Mouse (Mus musculus) skeletal muscle tissue, postnatal 0 days (tissue): Measurements from ENCODE around the gene Slc51b. TPM values are rescaled to one million over a fixed set of nuclear protein-coding genes. Genes with fewer than 3 reads are reported as not detected.

ENCODE experiments used
- polyA plus RNA-seq: library from polyadenylated mRNA; unstranded; fragments of >200 nt; fragmentation: Nextera tagmentation; extraction: Ambion mirVana; gene quantifications from 2 replicates; pipeline ENCODE4 v1.2.1, GENCODE M21; 2015

Gene Slc51b
- polyA plus RNA-seq, result not detected in 2 replicates

DNA sequence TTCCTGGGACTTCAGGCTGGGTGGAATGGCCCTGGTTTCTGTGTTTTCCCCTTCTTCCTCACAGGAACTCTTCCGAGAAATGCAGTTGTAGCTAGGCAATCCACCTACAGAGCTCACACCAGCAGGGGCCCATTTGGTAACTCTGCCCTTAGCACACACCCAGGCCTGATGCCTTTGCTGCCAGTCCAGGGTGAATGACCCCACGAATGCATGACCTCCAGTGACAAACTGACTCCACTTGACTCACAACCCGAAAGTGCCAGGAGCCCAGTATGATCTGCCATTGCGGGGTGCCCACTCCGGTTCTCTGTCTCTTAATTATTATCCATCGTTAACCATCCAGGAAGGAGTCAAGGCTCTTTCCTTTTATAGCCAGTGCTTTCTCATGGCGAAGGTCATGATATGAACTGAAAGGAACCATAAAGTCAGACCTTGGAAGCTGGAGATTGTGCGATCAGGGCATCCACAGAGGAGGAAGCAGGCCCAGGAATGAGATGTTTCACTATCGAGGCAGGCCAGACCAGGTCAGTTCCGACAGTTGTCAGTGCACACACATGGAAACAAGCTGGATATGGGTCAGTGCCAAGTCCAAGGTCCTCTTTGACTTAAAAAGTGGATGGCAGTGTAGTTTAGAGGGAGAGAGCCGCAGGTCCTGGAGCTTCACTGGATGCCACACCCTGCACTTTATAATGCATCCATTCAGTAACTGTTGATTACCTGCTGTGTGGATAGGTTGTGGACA is at the start of gene Slc51b:
Gene Slc51b, minus strand, starts transcription at position 196 of the 742 bp plus-strand sequence.

DNA sequence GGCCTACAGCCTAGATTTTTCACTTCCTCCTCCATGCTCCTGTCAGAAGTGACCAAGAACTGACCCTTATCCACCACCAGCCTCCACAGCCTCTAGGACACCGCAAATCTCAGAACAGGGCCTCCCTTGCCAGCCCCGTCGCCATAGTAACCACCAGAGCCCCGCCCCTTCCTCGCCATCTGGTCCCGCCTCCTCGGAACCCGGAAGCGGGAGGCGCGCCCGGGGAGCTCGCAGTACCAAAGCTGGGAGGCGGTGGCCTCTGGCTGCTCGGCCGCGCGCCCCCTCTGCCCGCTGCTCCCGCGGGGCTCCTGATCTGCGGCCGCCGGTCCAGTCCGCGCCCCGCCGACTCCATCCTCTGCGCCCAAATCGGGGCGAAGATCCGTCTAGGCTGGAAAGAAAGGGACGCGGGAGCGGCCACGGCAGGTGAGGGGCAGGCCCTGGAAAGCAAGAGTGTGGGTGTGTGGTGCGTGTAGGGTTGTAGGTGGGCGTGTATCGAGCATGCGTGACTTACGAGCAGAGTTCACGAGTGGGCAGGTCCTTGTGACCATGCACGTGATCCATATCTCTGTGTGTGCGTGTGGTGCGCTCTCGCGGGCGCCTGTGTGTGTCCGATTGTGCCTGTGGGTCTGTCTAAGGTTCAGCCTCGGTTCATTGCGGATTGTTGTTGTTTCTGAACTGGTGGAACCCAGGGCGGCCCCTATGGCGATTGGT is 38.1 kb upstream of the Slc51b start, which contains the start of gene Spg21:
Gene Spg21, plus strand, starts transcription at position 216 of the 711 bp plus-strand sequence.

DNA sequence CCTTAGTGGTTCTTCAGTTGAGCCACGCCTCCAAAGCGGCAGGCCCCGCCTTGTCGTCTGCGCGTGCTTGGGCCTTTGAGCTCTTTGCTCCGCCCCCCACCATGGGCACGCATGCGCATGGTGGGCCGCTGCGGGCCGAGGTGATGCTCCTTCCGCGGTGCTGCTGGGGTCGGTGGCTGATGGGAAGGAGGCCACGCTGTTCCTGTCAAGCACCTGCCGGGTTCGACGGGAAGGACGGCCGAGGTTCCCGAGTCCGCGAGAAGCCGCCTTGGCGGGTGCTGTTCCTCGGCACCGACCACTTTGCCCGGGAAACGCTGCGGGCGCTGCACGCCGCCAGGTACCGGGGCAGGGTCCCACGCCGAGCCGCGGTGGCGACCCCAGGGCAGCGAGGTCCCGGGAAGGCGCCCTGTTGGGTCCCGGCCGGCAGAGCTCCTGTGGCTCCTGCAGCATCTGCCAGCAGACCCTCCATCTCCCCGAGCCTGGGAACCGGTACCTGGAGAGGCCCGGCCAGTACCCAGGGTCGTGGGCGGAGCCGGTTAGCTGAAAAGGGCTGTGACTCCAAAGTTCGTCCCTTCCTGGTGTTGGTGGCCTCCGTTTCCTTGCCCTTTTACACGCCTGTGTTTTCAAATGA is 13.0 kb upstream of the Slc51b start, which contains the start of gene Mtfmt:
Gene Mtfmt, plus strand, starts transcription at position 112 of the 631 bp plus-strand sequence.

DNA sequence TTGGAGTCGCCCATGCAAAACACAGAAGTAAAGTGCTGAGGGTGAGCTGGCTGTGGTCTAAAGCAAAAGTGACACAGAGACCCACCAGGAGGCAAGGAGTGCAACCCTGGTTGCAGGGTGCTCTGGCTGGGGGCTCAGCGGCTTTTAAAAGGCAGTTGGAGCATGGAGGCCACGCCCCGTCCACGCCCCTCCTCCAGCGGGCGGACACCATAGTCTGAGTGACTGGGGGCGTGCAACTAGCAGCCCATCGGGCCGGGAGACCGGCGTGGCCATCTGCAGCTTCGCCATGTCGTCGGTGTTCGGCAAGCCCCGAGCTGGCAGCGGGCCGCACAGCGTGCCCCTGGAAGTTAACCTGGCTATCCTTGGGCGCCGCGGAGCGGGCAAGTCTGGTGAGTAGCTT is 24.5 kb downstream of the Slc51b start, which contains the start of gene Rasl12:
Gene Rasl12, plus strand, starts transcription at position 228 of the 400 bp plus-strand sequence.

DNA sequence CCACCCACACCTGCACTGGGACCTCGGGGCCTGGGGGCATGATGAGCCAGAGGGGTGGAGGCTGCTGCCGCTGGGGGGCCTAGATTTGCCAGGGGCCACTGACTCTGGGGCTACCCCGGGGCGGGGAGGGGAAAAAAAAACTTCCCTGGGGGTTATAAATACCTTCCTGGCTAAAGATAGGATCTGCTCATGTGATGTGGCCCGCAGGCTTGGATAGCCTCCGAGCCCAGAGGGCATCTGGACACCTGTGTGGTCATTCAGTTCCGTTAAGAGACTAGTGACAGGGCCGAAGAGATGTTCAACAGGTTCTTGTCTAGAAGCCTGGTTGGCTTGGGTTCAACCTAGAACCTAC is 31.2 kb downstream of the Slc51b start, which contains the start of gene Kbtbd13:
Gene Kbtbd13, minus strand, starts transcription at position 40 of the 352 bp plus-strand sequence.

Other genes with a start within 250 kb of the Slc51b start
- gene Parp16, start 227.6 kb downstream of the Slc51b start, polyA plus RNA-seq, result 6.4 and 7.3 TPM in 2 replicates
- gene Cilp, start 157.8 kb downstream of the Slc51b start, polyA plus RNA-seq, result 29.1 and 30.7 TPM in 2 replicates
- 80.9 and 93.8 TPM in 2 replicates for gene Clpx, start 128.7 kb downstream of the Slc51b start, polyA plus RNA-seq
- 6.1 and 6.7 TPM in 2 replicates for gene Pdcd7, start 76.9 kb downstream of the Slc51b start, polyA plus RNA-seq
- 0.10 TPM in 1 of 2 replicates, not detected in the other for gene Ubap1l, start 61.9 kb downstream of the Slc51b start, polyA plus RNA-seq
- gene Kbtbd13, start 31.3 kb downstream of the Slc51b start, polyA plus RNA-seq, result 8.9 and 9.0 TPM in 2 replicates
- 6.2 and 6.9 TPM in 2 replicates for gene Rasl12, start 24.4 kb downstream of the Slc51b start, polyA plus RNA-seq
- gene Mtfmt, start 12.8 kb upstream of the Slc51b start, polyA plus RNA-seq, result 9.4 and 10.4 TPM in 2 replicates
- 136 and 155 TPM in 2 replicates for gene Spg21, start 38.0 kb upstream of the Slc51b start, polyA plus RNA-seq
- gene Ankdd1a, start 97.2 kb upstream of the Slc51b start, polyA plus RNA-seq, result not detected in 2 replicates
- gene Plekho2, start 157.1 kb upstream of the Slc51b start, polyA plus RNA-seq, result 9.0 and 12.6 TPM in 2 replicates
- 1.7 and 2.6 TPM in 2 replicates for gene Pif1, start 164.2 kb upstream of the Slc51b start, polyA plus RNA-seq
- 4.4 and 7.6 TPM in 2 replicates for gene Rbpms2, start 206.7 kb upstream of the Slc51b start, polyA plus RNA-seq
- gene Oaz2, start 245.0 kb upstream of the Slc51b start, polyA plus RNA-seq, result 250 and 270 TPM in 2 replicates